Mouse (Mus musculus) neural tube, embryonic 14.5 days (tissue): ENCODE data around the gene Pygl. TPM values are rescaled to one million over a fixed set of nuclear protein-coding genes. Genes with fewer than 3 reads are reported as not detected.

Source experiments
- ATAC-seq: fragments of 200-750 bp; cut with Nextera tagmentation; 2 replicates; pipeline ENCODE4 v1.8.0; 2017; ENCODE audit warnings: low read depth, mild to moderate bottlenecking, moderate TSS enrichment, moderate library complexity
- H3K27ac ChIP-seq: fragments of 300-500 bp; sonication (generic); 2 replicates; pipeline ENCODE4 v1.5.1; 2014; ENCODE audit warnings: low read depth, mild to moderate bottlenecking, control low read depth, low read length, moderate library complexity, mixed read lengths
- H3K27me3 ChIP-seq: fragments of 300-500 bp; sonication (generic); 2 replicates; pipeline ENCODE4 v1.6.1; 2014; ENCODE audit warnings: low read length; ENCODE audit not compliant: control insufficient read depth, insufficient read depth
- H3K36me3 ChIP-seq: fragments of 300-500 bp; sonication (generic); 2 replicates; pipeline ENCODE4 v1.6.1; 2014; ENCODE audit warnings: low read length, mixed read lengths; ENCODE audit not compliant: control insufficient read depth, insufficient read depth
- H3K4me1 ChIP-seq: fragments of 300-500 bp; sonication (generic); 2 replicates; pipeline ENCODE4 v1.6.1; 2014; ENCODE audit warnings: low read length; ENCODE audit not compliant: control insufficient read depth, insufficient read depth
- H3K4me2 ChIP-seq: fragments of 300-500 bp; sonication (generic); 2 replicates; pipeline ENCODE4 v1.6.1; 2014; ENCODE audit warnings: mild to moderate bottlenecking, low read depth, low read length, control low read depth
- H3K4me3 ChIP-seq: fragments of 300-500 bp; sonication (generic); 2 replicates; pipeline ENCODE4 v1.5.1; 2014; ENCODE audit warnings: low read depth, low read length, control low read depth, mixed read lengths
- H3K9ac ChIP-seq: fragments of 300-500 bp; sonication (generic); replicated peaks from 2 replicates; pipeline ENCODE4 v1.6.1; 2014; ENCODE audit warnings: low read depth, mild to moderate bottlenecking, control low read depth, low read length, mixed read lengths
- H3K9me3 ChIP-seq: fragments of 300-500 bp; sonication (generic); 2 replicates; pipeline ENCODE4 v1.6.1; 2016; ENCODE audit warnings: low read length; ENCODE audit not compliant: control insufficient read depth
- WGBS: fragments of 180-500 bp; shearing (Covaris S2); extraction: QIAGEN DNeasy Blood & Tissue Kit; methylation state at CpG from one replicate; pipeline ENCODE4 v1.1.7; 2014; 5-methylcytosine and 5-hydroxymethylcytosine counted together
- polyA plus RNA-seq: library from polyadenylated mRNA; unstranded; fragments of >200 nt; fragmentation: Nextera tagmentation; extraction: Ambion mirVana; gene quantifications from 2 replicates; pipeline ENCODE4 v1.2.1, GENCODE M21; 2014

The Pygl gene
- 8.1 and 9.2 TPM in 2 replicates for polyA plus RNA-seq

- no peak for ATAC-seq
- Histone ChIP-seq H3K27me3 (no peaks in the 10 kb centered on the region), H3K27ac (no peak within 1 kb of the TSS), H3K4me2 (no peak within 1 kb of the TSS), H3K9me3 (no peaks in the 10 kb centered on the region), H3K4me1 (peaks cover 7% of the 10 kb centered on the region; the same call in 1 of the 2 replicates), H3K9ac (no peak within 1 kb of the TSS), H3K4me3 (no peak within 1 kb of the TSS), H3K36me3 (no peaks in the 10 kb centered on the region)
- 85% methylated on average over 2 of the region's 2 CpGs for WGBS
Observed at GRCm38 (mm10) chr12:70231294-70231693, at the start of gene Pygl. Gene Pygl, minus strand, starts transcription at chr12:70231488.

GRCm38 (mm10) chr12:70280930-70281329, 49.6 kb upstream of the Pygl start:
- Histone ChIP-seq H3K4me2 (no peak overlapping the region), H3K4me1 (no peaks in the 10 kb centered on the region), H3K36me3 (peaks cover 19% of the 10 kb centered on the region; the same call in 1 of the 2 replicates), H3K27me3 (no peaks in the 10 kb centered on the region), H3K4me3 (no peak overlapping the region), H3K9me3 (no peaks in the 10 kb centered on the region), H3K9ac (no peak overlapping the region), H3K27ac (no peak overlapping the region)
- 90% methylated on average over 2 of the region's 2 CpGs for WGBS
- ATAC-seq = no peak

- Histone ChIP-seq H3K4me3 (no peak overlapping the region), H3K4me2 (no peak overlapping the region), H3K27me3 (no peaks in the 10 kb centered on the region), H3K36me3 (peaks cover 19% of the 10 kb centered on the region; the same call in 1 of the 2 replicates), H3K27ac (no peak overlapping the region), H3K4me1 (no peaks in the 10 kb centered on the region), H3K9me3 (no peaks in the 10 kb centered on the region), H3K9ac (no peak overlapping the region)
- WGBS = 91% methylated on average over 10 of the region's 10 CpGs
- ATAC-seq = no peak
Observed at GRCm38 (mm10) chr12:70280381-70280780, 49.1 kb upstream of the Pygl start.

GRCm38 (mm10) chr12:70277071-70277939, 46.0 kb upstream of the Pygl start:
- Histone ChIP-seq H3K27ac (no peak overlapping the region), H3K27me3 (no peaks in the 10 kb centered on the region), H3K4me1 (no peaks in the 10 kb centered on the region), H3K9ac (no peak overlapping the region), H3K9me3 (no peaks in the 10 kb centered on the region), H3K4me3 (no peak overlapping the region), H3K4me2 (no peak overlapping the region), H3K36me3 (peaks cover 23% of the 10 kb centered on the region; the same call in 1 of the 2 replicates)
- WGBS = 60% methylated on average over 12 of the region's 12 CpGs
- no peak for ATAC-seq

- WGBS = 82% methylated on average over 6 of the region's 6 CpGs
- H3K9ac ChIP-seq = no peak overlapping the region
- H3K27ac ChIP-seq = no peak overlapping the region
- H3K4me2 ChIP-seq = no peak overlapping the region
- H3K9me3 ChIP-seq = no peaks in the 10 kb centered on the region
- no peaks in the 10 kb centered on the region for H3K4me1 ChIP-seq
- no peak overlapping the region for H3K4me3 ChIP-seq
- no peaks in the 10 kb centered on the region for H3K27me3 ChIP-seq
- peaks cover 12% of the 10 kb centered on the region; the same call in 1 of the 2 replicates for H3K36me3 ChIP-seq
- no peak for ATAC-seq
Observed at GRCm38 (mm10) chr12:70269724-70270123, 38.4 kb upstream of the Pygl start.

GRCm38 (mm10) chr12:70267314-70267713, 36.0 kb upstream of the Pygl start:
- 87% methylated on average over 9 of the region's 9 CpGs for WGBS
- Histone ChIP-seq H3K4me3 (no peak overlapping the region), H3K27ac (no peak overlapping the region), H3K36me3 (peaks cover 12% of the 10 kb centered on the region; the same call in 1 of the 2 replicates), H3K9me3 (no peaks in the 10 kb centered on the region), H3K9ac (no peak overlapping the region), H3K4me2 (no peak overlapping the region), H3K4me1 (no peaks in the 10 kb centered on the region), H3K27me3 (no peaks in the 10 kb centered on the region)
- no peak for ATAC-seq

- no peaks in the 10 kb centered on the region for H3K4me1 ChIP-seq
- WGBS = 51% methylated on average over 8 of the region's 8 CpGs
- H3K9ac ChIP-seq = no peak overlapping the region
- H3K27me3 ChIP-seq = no peaks in the 10 kb centered on the region
- H3K4me3 ChIP-seq = no peak overlapping the region
- H3K9me3 ChIP-seq = no peaks in the 10 kb centered on the region
- peaks cover 9% of the 10 kb centered on the region; the same call in 1 of the 2 replicates for H3K36me3 ChIP-seq
- ATAC-seq = no peak
- no peak overlapping the region for H3K27ac ChIP-seq
- no peak overlapping the region for H3K4me2 ChIP-seq
Observed at GRCm38 (mm10) chr12:70266494-70266931, 35.2 kb upstream of the Pygl start.

GRCm38 (mm10) chr12:70263721-70264120, 32.4 kb upstream of the Pygl start:
- Histone ChIP-seq H3K27me3 (no peaks in the 10 kb centered on the region), H3K4me3 (no peak overlapping the region), H3K9me3 (no peaks in the 10 kb centered on the region), H3K9ac (no peak overlapping the region), H3K4me1 (no peaks in the 10 kb centered on the region), H3K4me2 (no peak overlapping the region), H3K36me3 (peaks cover 9% of the 10 kb centered on the region; the same call in 1 of the 2 replicates), H3K27ac (no peak overlapping the region)
- WGBS = 17% methylated on average over 7 of the region's 7 CpGs
- no peak for ATAC-seq

- no peak overlapping the region for H3K4me3 ChIP-seq
- 94% methylated on average over 17 of the region's 17 CpGs for WGBS
- no peak for ATAC-seq
- H3K36me3 ChIP-seq = peaks cover under 1% of the 10 kb centered on the region; the same call in 1 of the 2 replicates
- H3K4me2 ChIP-seq = no peak overlapping the region
- no peaks in the 10 kb centered on the region for H3K27me3 ChIP-seq
- H3K9me3 ChIP-seq = no peaks in the 10 kb centered on the region
- H3K9ac ChIP-seq = no peak overlapping the region
- no peak overlapping the region for H3K27ac ChIP-seq
- H3K4me1 ChIP-seq = no peaks in the 10 kb centered on the region
Observed at GRCm38 (mm10) chr12:70262271-70262953, 31.1 kb upstream of the Pygl start.
